Mouse (Mus musculus) brain, adult 10 weeks (tissue): ENCODE results near the gene Zfp94. TPM values are rescaled to one million over a fixed set of nuclear protein-coding genes. Genes with fewer than 3 reads are reported as not detected.

ENCODE experiments used
- polyA plus RNA-seq: library from polyadenylated mRNA; stranded (reverse); fragments of 350-450 nt; fragmentation: Illumina TruSeq; extraction: RNeasy Lipid Tissue Mini Kit (QIAGEN cat#74804); gene quantifications from one replicate; pipeline ENCODE4 v1.2.3, GENCODE M21; 2015; ENCODE audit warnings: low read depth, low replicate concordance

Gene Zfp94
- polyA plus RNA-seq: 17.8 TPM

GRCm38 (mm10) chr7:24316567-24317092, at the start of gene Zfp94:
Gene Zfp94 (minus strand): TSS chr7:24316666.

GRCm38 (mm10) chr7:24348896-24349295, 32.4 kb upstream of the Zfp94 start, which contains the start of gene Lypd5:
Gene Lypd5 (plus strand): TSS chr7:24349196.

GRCm38 (mm10) chr7:24333304-24333986, 17.0 kb upstream of the Zfp94 start, which contains the start of gene Tescl:
Gene Tescl (minus strand): TSS chr7:24333936.

GRCm38 (mm10) chr7:24300771-24301282, 15.6 kb downstream of the Zfp94 start, which contains the start of gene Zfp61:
Gene Zfp61 (minus strand): TSS chr7:24301232.

GRCm38 (mm10) chr7:24270288-24270672, 46.2 kb downstream of the Zfp94 start, which contains the start of gene Zfp93:
Gene Zfp93 (plus strand): TSS chr7:24270420.

GRCm38 (mm10) chr7:24254633-24255474, 61.6 kb downstream of the Zfp94 start, which contains the start of gene Zfp108:
Gene Zfp108 (plus strand): TSS chr7:24254794.

Other genes starting within 250 kb of the Zfp94 start
- gene Zfp180, start 234.7 kb downstream of the Zfp94 start, polyA plus RNA-seq: 46.3 TPM
- 7.9 TPM for gene Zfp112, start 204.4 kb downstream of the Zfp94 start, polyA plus RNA-seq
- gene Zfp235, start 182.5 kb downstream of the Zfp94 start, polyA plus RNA-seq: 13.9 TPM
- 3.5 TPM for gene Zfp114, start 141.6 kb downstream of the Zfp94 start, polyA plus RNA-seq
- 6.0 TPM for gene Zfp111, start 105.2 kb downstream of the Zfp94 start, polyA plus RNA-seq
- 6.1 TPM for gene Zfp109, start 79.1 kb downstream of the Zfp94 start, polyA plus RNA-seq
- gene Zfp108, start 61.9 kb downstream of the Zfp94 start, polyA plus RNA-seq: 6.8 TPM
- 8.8 TPM for gene Zfp93, start 46.2 kb downstream of the Zfp94 start, polyA plus RNA-seq
- 22.7 TPM for gene Zfp61, start 15.4 kb downstream of the Zfp94 start, polyA plus RNA-seq
- gene Tescl, start 17.3 kb upstream of the Zfp94 start, polyA plus RNA-seq: not detected
- gene Lypd5, start 32.5 kb upstream of the Zfp94 start, polyA plus RNA-seq: not detected
- not detected for gene Kcnn4, start 53.6 kb upstream of the Zfp94 start, polyA plus RNA-seq
- gene Smg9, start 83.0 kb upstream of the Zfp94 start, polyA plus RNA-seq: 32.4 TPM
- not detected for gene Irgc1, start 135.6 kb upstream of the Zfp94 start, polyA plus RNA-seq
- gene Plaur, start 145.8 kb upstream of the Zfp94 start, polyA plus RNA-seq: 0.91 TPM
- gene Cadm4, start 165.4 kb upstream of the Zfp94 start, polyA plus RNA-seq: 236 TPM
- 43.4 TPM for gene Zfp428, start 190.3 kb upstream of the Zfp94 start, polyA plus RNA-seq
- not detected for gene AC161166.1, start 195.8 kb upstream of the Zfp94 start, polyA plus RNA-seq
- gene Irgq, start 214.0 kb upstream of the Zfp94 start, polyA plus RNA-seq: 40.0 TPM
- gene Pinlyp, start 229.5 kb upstream of the Zfp94 start, polyA plus RNA-seq: not detected
- gene Xrcc1, start 229.6 kb upstream of the Zfp94 start, polyA plus RNA-seq: 29.4 TPM